Mouse (Mus musculus) testis, adult 2 months (tissue): Measurements from ENCODE around the gene Dhx8. TPM values are rescaled to one million over a fixed set of nuclear protein-coding genes. Genes with fewer than 3 reads are reported as not detected.

Source experiments
- H3K27ac ChIP-seq: fragments of 200-500 bp; 2 replicates; pipeline ENCODE4 v1.5.1; 2012; ENCODE audit warnings: low read depth, low read length; ENCODE audit not compliant: control insufficient read depth, insufficient read depth
- H3K27me3 ChIP-seq: fragments of 200-500 bp; 2 replicates; pipeline ENCODE4 v1.6.1; 2012; ENCODE audit warnings: mild to moderate bottlenecking, low read length, moderate library complexity; ENCODE audit not compliant: control insufficient read depth, insufficient read depth
- H3K36me3 ChIP-seq: fragments of 200-500 bp; 2 replicates; pipeline ENCODE4 v1.6.1; 2012; ENCODE audit warnings: mild to moderate bottlenecking, low read length; ENCODE audit not compliant: control insufficient read depth, insufficient read depth
- H3K4me1 ChIP-seq: fragments of 200-500 bp; 2 replicates; pipeline ENCODE4 v1.6.1; 2012; ENCODE audit warnings: low read length; ENCODE audit not compliant: control insufficient read depth, insufficient read depth
- H3K4me3 ChIP-seq: fragments of 200-500 bp; 2 replicates; pipeline ENCODE4 v1.5.1; 2012; ENCODE audit warnings: low read depth, mild to moderate bottlenecking, low read length, moderate library complexity, mixed read lengths; ENCODE audit not compliant: control insufficient read depth
- CTCF ChIP-seq: fragments of 200-500 bp; IDR thresholded peaks from 2 replicates; pipeline ENCODE4 v1.5.1; 2012; ENCODE audit warnings: low read depth, mild to moderate bottlenecking, inconsistent platforms, low read length, moderate library complexity; ENCODE audit not compliant: control insufficient read depth, insufficient read depth, insufficient replicate concordance
- POLR2A ChIP-seq: fragments of 200-500 bp; IDR thresholded peaks from 2 replicates; pipeline ENCODE4 v1.6.1; 2012; ENCODE audit warnings: low read depth, mild to moderate bottlenecking, inconsistent platforms, low read length, moderate library complexity; ENCODE audit not compliant: control insufficient read depth
- polyA plus RNA-seq: library from polyadenylated mRNA; depleted of rRNA; stranded (reverse); fragments of >200 nt; gene quantifications from 2 replicates; pipeline ENCODE4 v1.2.3, GENCODE M21; 2012

Dhx8 gene
- polyA plus RNA-seq, 1 experiment, result 21.0 TPM

DNA sequence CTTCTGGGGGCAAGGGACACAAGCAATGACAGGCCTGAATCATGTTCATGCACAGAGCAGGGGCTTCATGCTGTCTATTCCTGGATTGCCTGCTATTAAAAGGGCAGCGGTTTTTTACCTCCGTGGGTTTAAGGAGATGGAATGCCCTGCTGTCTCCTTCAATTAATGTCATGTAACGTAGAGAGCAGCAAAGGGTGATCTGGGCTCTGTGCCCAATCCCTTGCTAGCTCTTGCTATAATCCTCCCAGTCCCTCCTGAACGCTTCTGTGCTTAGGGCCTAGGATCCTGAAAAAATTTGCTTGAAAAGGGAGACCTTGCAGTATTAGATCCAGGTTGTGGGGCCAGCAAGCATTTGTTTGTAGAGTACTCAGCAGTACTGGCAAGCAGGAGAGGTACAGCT lies 14.4 kb upstream of the Dhx8 start:
- H3K36me3 ChIP-seq, result no peaks in the 10 kb centered on the region
- peaks cover 6% of the 10 kb centered on the region for H3K4me1 ChIP-seq
- H3K27ac ChIP-seq, result no peak overlapping the region
- TF ChIP-seq POLR2A, result no peak
- TF ChIP-seq CTCF, result no peak
- no peak overlapping the region for H3K4me3 ChIP-seq
- H3K27me3 ChIP-seq, result no peaks in the 10 kb centered on the region

DNA sequence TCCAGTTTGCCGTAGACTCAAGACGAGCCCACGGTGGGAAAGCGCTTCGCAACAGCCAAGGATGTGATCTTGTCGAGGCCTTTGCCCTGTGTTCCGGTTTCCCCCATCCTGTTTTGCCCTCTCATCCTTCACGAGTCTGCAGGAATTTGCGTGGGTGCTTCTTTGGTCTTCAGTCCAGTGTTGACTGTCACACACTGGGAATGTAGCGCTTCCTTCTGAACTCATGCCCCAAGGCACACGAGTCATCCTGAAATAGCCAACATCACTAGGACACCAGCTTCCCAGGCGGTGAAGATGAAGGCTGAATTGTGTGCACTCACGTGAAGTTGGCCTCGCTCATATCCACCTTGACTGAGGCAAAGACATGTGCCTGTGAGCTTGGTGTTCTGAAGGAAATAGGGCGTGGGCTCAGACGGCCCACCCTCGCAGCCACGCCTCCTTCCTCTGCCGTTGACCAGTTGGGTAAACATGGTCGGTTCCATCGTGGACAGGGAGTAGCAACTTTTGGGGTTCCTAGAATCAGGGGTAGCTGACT lies 12.7 kb upstream of the Dhx8 start:
- no peak overlapping the region for H3K27ac ChIP-seq
- H3K4me1 ChIP-seq, result peaks cover 6% of the 10 kb centered on the region
- H3K36me3 ChIP-seq, result no peaks in the 10 kb centered on the region
- no peak overlapping the region for H3K4me3 ChIP-seq
- H3K27me3 ChIP-seq, result no peaks in the 10 kb centered on the region
- no peak for TF ChIP-seq CTCF
- TF ChIP-seq POLR2A, result no peak

DNA sequence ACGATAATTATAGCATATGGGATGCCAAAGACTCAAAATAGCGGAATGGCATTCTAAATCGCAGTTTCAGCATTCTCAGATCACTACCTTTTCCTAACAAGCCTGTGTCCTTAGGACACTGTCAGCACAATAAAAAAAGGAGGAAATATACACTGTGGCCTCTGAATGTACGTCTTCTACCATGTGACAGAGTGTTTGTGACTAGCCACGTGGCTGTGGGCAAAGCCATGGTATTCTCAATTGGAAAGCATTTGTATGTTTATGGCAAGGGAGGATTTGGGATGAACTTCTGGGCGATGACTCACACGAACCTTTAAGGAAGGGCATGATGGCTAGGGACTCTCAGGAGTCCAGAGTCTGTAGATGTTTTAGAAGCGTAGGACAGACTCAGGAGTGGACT lies 7.7 kb upstream of the Dhx8 start:
- H3K27me3 ChIP-seq, result no peaks in the 10 kb centered on the region
- no peak overlapping the region for H3K4me3 ChIP-seq
- no peaks in the 10 kb centered on the region for H3K36me3 ChIP-seq
- peaks cover 4% of the 10 kb centered on the region for H3K4me1 ChIP-seq
- no peak overlapping the region for H3K27ac ChIP-seq
- TF ChIP-seq POLR2A (no peak), CTCF (no peak)

DNA sequence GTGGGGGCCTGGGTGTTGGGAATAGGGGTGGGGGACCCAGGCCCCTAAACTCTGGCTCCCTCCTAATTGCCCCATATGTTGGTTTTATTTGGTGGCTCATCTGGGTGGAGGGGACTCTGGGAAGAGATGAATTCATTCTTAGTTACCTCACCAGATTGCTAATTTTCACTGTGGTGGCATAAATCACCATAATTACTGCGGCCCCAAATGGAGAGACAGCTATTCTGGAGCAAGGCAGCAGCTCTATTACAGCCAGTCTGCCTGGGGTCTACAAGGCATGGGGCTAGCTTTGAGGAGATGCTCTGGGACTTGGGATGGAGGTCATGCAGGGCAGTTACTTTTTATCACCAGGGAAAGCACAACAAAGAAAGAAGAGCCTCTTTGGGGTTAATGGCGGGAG lies 6.0 kb upstream of the Dhx8 start:
- Histone ChIP-seq H3K4me3 (no peak overlapping the region), H3K27me3 (no peaks in the 10 kb centered on the region), H3K4me1 (no peaks in the 10 kb centered on the region), H3K36me3 (no peaks in the 10 kb centered on the region), H3K27ac (no peak overlapping the region)
- TF ChIP-seq POLR2A, result no peak
- TF ChIP-seq CTCF, result no peak

DNA sequence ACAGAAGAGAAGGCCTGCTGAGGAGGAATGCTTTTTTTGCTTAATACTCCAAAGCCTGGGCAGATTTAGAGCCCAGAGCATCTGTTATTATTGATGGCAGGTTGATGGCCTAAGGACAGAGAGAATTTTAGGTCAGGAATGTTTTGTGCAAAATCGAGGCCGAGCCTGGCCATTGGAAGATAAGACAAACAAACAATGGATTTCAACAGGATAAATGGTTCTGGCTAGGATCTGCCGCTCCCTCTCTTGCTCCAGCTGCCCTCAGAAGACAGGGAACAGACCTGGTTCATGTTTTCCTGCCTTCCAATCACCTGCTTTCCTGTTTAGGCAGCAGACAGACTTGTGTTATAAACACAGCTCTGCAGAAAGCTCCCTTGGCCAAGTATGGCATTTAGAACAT lies 3.4 kb upstream of the Dhx8 start:
- no peak for TF ChIP-seq POLR2A
- TF ChIP-seq CTCF, result no peak
- Histone ChIP-seq H3K36me3 (no peaks in the 10 kb centered on the region), H3K27ac (peak overlapping the region; percentile 1; the same call in 1 of the 2 replicates), H3K27me3 (no peaks in the 10 kb centered on the region), H3K4me3 (no peak overlapping the region), H3K4me1 (no peaks in the 10 kb centered on the region; the same call in 1 of the 2 replicates)

DNA sequence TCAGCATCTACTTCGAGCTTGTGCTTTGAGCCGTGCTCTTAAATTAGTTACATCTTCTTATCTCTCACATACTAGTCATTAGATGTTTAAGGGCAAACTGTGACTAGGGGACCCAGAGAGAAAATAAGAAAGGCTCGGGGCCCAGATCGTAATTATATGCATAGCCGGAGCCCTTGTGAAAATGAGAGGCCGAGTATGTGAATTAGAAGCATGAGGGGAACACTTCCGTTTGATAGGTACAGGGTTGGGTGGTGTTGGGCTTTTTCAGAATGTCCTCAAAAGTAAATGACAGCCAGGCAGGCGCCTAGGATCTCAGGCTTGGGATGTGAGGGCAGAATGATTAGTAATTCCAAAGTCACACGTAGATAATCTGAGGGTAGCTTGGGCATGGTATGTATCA lies 877 bp downstream of the Dhx8 start:
- Histone ChIP-seq H3K27me3 (no peaks in the 10 kb centered on the region), H3K4me3 (peak overlapping the region; percentile 100), H3K4me1 (no peaks in the 10 kb centered on the region; the same call in 1 of the 2 replicates), H3K27ac (no peak overlapping the region), H3K36me3 (peaks cover 7% of the 10 kb centered on the region; the same call in 1 of the 2 replicates)
- no peak for TF ChIP-seq POLR2A
- TF ChIP-seq CTCF, result no peak

DNA sequence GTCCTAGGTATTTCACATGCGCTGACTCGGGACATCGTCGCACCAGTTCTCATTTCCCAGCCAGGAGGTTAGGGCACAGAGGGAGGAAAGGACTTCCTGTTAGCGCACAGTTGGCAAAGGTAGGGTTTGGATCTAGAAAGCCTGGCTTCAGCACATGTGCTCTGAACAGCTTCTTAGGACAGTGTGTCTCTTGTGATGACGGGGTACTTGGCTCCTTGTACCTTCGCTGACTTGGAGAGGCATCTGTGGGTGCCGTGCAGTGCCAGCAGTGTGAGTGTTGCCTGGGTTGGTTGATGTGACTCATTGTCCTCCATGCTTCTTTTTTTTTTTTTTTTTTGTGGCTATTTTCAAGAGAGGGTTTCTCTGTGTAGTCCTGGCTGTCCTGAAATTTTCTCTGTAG lies 23.9 kb downstream of the Dhx8 start:
- Histone ChIP-seq H3K4me3 (no peak overlapping the region), H3K36me3 (peaks cover 6% of the 10 kb centered on the region), H3K27ac (no peak overlapping the region), H3K27me3 (no peaks in the 10 kb centered on the region), H3K4me1 (no peaks in the 10 kb centered on the region)
- no peak for TF ChIP-seq POLR2A
- TF ChIP-seq CTCF, result no peak

DNA sequence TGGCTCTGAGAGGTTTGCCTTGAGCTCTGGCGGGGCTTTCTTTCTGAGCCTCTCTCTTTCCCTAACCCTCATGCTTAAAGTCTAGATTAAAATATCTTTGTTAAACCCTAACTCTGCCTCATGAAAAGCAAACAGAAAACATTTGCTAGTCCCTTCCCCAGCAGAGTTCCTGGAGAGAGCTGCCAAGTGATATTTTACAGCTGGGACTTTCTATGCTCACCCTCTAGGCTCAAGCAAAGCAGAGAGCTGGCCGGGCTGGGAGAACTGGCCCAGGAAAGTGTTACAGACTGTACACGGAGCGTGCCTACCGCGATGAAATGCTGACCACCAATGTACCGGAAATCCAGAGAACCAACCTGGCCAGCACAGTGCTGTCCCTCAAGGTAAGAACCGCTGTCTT lies 24.6 kb downstream of the Dhx8 start:
- H3K36me3 ChIP-seq, result peaks cover 4% of the 10 kb centered on the region
- H3K27ac ChIP-seq, result no peak overlapping the region
- TF ChIP-seq POLR2A (no peak), CTCF (no peak)
- H3K4me3 ChIP-seq, result no peak overlapping the region
- no peaks in the 10 kb centered on the region for H3K27me3 ChIP-seq
- no peaks in the 10 kb centered on the region for H3K4me1 ChIP-seq
